Mouse (Mus musculus): ENCODE measurements around the gene Gdf1. TPM values are rescaled to one million over a fixed set of nuclear protein-coding genes. Genes with fewer than 3 reads are reported as not detected.

Gene Gdf1
- total RNA-seq, 2 experiments from 2014 or later, result 12.1 to 14.4 TPM

- no peak for TF ChIP-seq CTCF (conservative IDR thresholded peaks at IDR 0.05)
- Histone ChIP-seq H3K4me3 (no peak overlapping the region), H3K27ac (peak overlapping the region; percentile 48; the same call in 1 of the 2 replicates)
- DNase-seq (ENCODE audit: low spot score in 2 of 2), result peak in 1 of 2 experiments; percentile 51
These were observed 50.5 kb downstream of the Gdf1 start for GRCm38 (mm10) chr8:70380069-70380468.

Other genes with a start within 250 kb of the Gdf1 start
- 10 to 100 TPM; 89.0 to 99.7 TPM for gene Hapln4, start 246.4 kb upstream of the Gdf1 start, total RNA-seq (2021)
- gene Ncan, start 208.9 kb upstream of the Gdf1 start, total RNA-seq (2021), result 100 to 1,000 TPM; 146 to 158 TPM
- 10 to 100 TPM; 29.2 to 32.8 TPM for gene Nr2c2ap, start 198.5 kb upstream of the Gdf1 start, total RNA-seq (2021)
- gene Rfxank, start 190.7 kb upstream of the Gdf1 start, total RNA-seq (2021), result 10 to 100 TPM; 14.2 to 15.7 TPM
- gene Borcs8, start 190.3 kb upstream of the Gdf1 start, total RNA-seq (2021), result 10 to 100 TPM; 50.2 to 50.8 TPM
- gene Mef2b, start 190.1 kb upstream of the Gdf1 start, total RNA-seq (2021), result under 1 TPM; 0.37 to 0.41 TPM
- gene Tmem161a, start 157.5 kb upstream of the Gdf1 start, total RNA-seq (2021), result 10 to 100 TPM; 46.4 to 59.0 TPM
- gene Slc25a42, start 117.5 kb upstream of the Gdf1 start, total RNA-seq (2021), result 10 to 100 TPM; 43.9 to 44.0 TPM
- gene Sugp2, start 95.6 kb upstream of the Gdf1 start, total RNA-seq (2021), result 100 to 1,000 TPM; 130 to 131 TPM
- 10 to 100 TPM; 45.6 to 47.1 TPM for gene Armc6, start 95.4 kb upstream of the Gdf1 start, total RNA-seq (2021)
- gene Homer3, start 47.0 kb upstream of the Gdf1 start, total RNA-seq (2021), result 10 to 100 TPM; 87.7 to 90.5 TPM
- 10 to 100 TPM; 45.5 to 52.1 TPM for gene Ddx49, start 27.3 kb upstream of the Gdf1 start, total RNA-seq (2021)
- 100 to 1,000 TPM; 139 to 157 TPM for gene Cope, start 27.3 kb upstream of the Gdf1 start, total RNA-seq (2021)
- 100 to 1,000 TPM; 110 to 113 TPM for gene Cers1, start 14.0 kb upstream of the Gdf1 start, total RNA-seq (2021)
- 10 to 100 TPM; 67.7 to 68.7 TPM for gene Upf1, start 23.5 kb downstream of the Gdf1 start, total RNA-seq (2021)
- under 1 TPM; 0.29 to 0.56 TPM for gene Comp, start 43.7 kb downstream of the Gdf1 start, total RNA-seq (2021)
- gene Crtc1, start 109.8 kb downstream of the Gdf1 start, total RNA-seq (2021), result 100 to 1,000 TPM; 191 to 208 TPM
- 10 to 100 TPM; 56.8 to 60.2 TPM for gene Klhl26, start 147.2 kb downstream of the Gdf1 start, total RNA-seq (2021)
- 100 to 1,000 TPM; 321 to 339 TPM for gene Tmem59l, start 157.5 kb downstream of the Gdf1 start, total RNA-seq (2021)
- 10 to 100 TPM; 44.5 to 47.1 TPM for gene Crlf1, start 163.3 kb downstream of the Gdf1 start, total RNA-seq (2021)
- gene Rex1bd, start 176.9 kb downstream of the Gdf1 start, total RNA-seq (2021), result 10 to 100 TPM; 93.9 to 98.1 TPM
- 1,000 to 10,000 TPM in 1 of 2 experiments, 100 to 1,000 TPM in 1; 970 to 1,000 TPM for gene Uba52, start 181.0 kb downstream of the Gdf1 start, total RNA-seq (2021)
- 100 to 1,000 TPM; 447 to 453 TPM for gene Fkbp8, start 197.9 kb downstream of the Gdf1 start, total RNA-seq (2021)
- 10 to 100 TPM; 37.2 to 40.7 TPM for gene Kxd1, start 198.1 kb downstream of the Gdf1 start, total RNA-seq (2021)
- gene Ell, start 209.6 kb downstream of the Gdf1 start, total RNA-seq (2021), result 10 to 100 TPM; 20.5 to 24.4 TPM